Mouse (Mus musculus) liver, embryonic 14.5 days (tissue): ENCODE measurements around the gene Pdyn. TPM values are rescaled to one million over a fixed set of nuclear protein-coding genes. Genes with fewer than 3 reads are reported as not detected.

Source experiments
- ATAC-seq: fragments of 200-750 bp; cut with Nextera tagmentation; 2 replicates; pipeline ENCODE4 v1.8.0; 2017; ENCODE audit warnings: moderate number of reproducible peaks, mild to moderate bottlenecking, moderate library complexity; ENCODE audit not compliant: insufficient read depth
- DNase-seq, 3 experiments: peaks; one replicate each; pipeline ENCODE4 v3.0.0-alpha.2; 2012 to 2013; ENCODE audit warnings: low read depth in 3 of 3, low spot score in 3 of 3
- H3K27ac ChIP-seq: fragments of 300-500 bp; sonication (generic); 2 replicates; pipeline ENCODE4 v1.5.1; 2014; ENCODE audit warnings: moderate library complexity, mild to moderate bottlenecking, control low read depth, inconsistent platforms
- H3K27me3 ChIP-seq: fragments of 300-500 bp; sonication (generic); 2 replicates; pipeline ENCODE4 v1.6.1; 2014; ENCODE audit warnings: mild to moderate bottlenecking, low read length, moderate library complexity; ENCODE audit not compliant: control insufficient read depth, insufficient read depth
- H3K36me3 ChIP-seq: fragments of 300-500 bp; sonication (generic); replicated peaks from 2 replicates; pipeline ENCODE4 v1.6.1; 2014; ENCODE audit warnings: low read depth; ENCODE audit not compliant: control insufficient read depth, insufficient read depth
- H3K4me1 ChIP-seq, 2 experiments: fragments of 200-500 bp in 1 of 2; fragments of 300-500 bp in 1 of 2; sonication (generic) in 1 of 2; replicated peaks; 2 replicates each; pipeline ENCODE4 v1.6.1; 2012 to 2014; ENCODE audit warnings: antibody characterized with exemption in 1 of 2, inconsistent platforms in 1 of 2, low read length in 1 of 2; ENCODE audit not compliant: control insufficient read depth in 2 of 2, insufficient read depth in 2 of 2
- H3K4me2 ChIP-seq: fragments of 300-500 bp; sonication (generic); 2 replicates; pipeline ENCODE4 v1.6.1; 2014; ENCODE audit warnings: low read depth, mild to moderate bottlenecking, control low read depth, moderate library complexity
- H3K4me3 ChIP-seq, 2 experiments: fragments of 200-500 bp in 1 of 2; fragments of 300-500 bp in 1 of 2; sonication (generic) in 1 of 2; 2 replicates each; pipeline ENCODE4 v1.5.1; 2012 to 2014; ENCODE audit warnings: low read depth in 2 of 2, low read length in 2 of 2, mild to moderate bottlenecking in 2 of 2, control low read depth in 1 of 2, inconsistent platforms in 1 of 2, moderate library complexity in 1 of 2; ENCODE audit not compliant: insufficient read depth in 1 of 2
- H3K9ac ChIP-seq: fragments of 300-500 bp; sonication (generic); replicated peaks from 2 replicates; pipeline ENCODE4 v1.6.1; 2014; ENCODE audit warnings: mild to moderate bottlenecking, control low read depth, moderate library complexity
- H3K9me3 ChIP-seq: fragments of 300-500 bp; sonication (generic); 2 replicates; pipeline ENCODE4 v1.6.1; 2016; ENCODE audit warnings: low read length, mixed read lengths; ENCODE audit not compliant: control insufficient read depth
- CTCF ChIP-seq: IDR thresholded peaks from 2 replicates; pipeline ENCODE4 v1.5.1; 2016; ENCODE audit warnings: antibody characterized with exemption, low read depth, control low read depth
- EP300 ChIP-seq: IDR thresholded peaks from 2 replicates; pipeline ENCODE4 v1.6.1; 2016; ENCODE audit warnings: antibody characterized with exemption, low read depth
- WGBS: fragments of 180-500 bp; shearing (Covaris S2); extraction: QIAGEN DNeasy Blood & Tissue Kit; methylation state at CpG from one replicate; pipeline ENCODE4 v1.1.7; 2014; ENCODE audit not compliant: insufficient replicate concordance; 5-methylcytosine and 5-hydroxymethylcytosine counted together
- polyA plus RNA-seq, 2 experiments: library from polyadenylated mRNA; depleted of rRNA in 1 of 2; stranded (reverse) in 1 of 2; unstranded in 1 of 2; fragments of >200 nt; fragmentation: Nextera tagmentation in 1 of 2; extraction: Ambion mirVana in 1 of 2; gene quantifications; 2 replicates each; pipeline versions ENCODE4 v1.2.1 to v1.2.3; 2012 to 2014

Gene Pdyn
- polyA plus RNA-seq, 2 experiments, result 0.01 TPM; not detected in 1

GRCm38 (mm10) chr2:129715671-129716070 lies 16.0 kb upstream of the Pdyn start:
- peak in 1 of 3 experiments; percentile 17 for DNase-seq
- 16% methylated on average over 10 of the region's 10 CpGs for WGBS
- no peak overlapping the region for H3K4me3 ChIP-seq

GRCm38 (mm10) chr2:129713026-129713544 lies 13.4 kb upstream of the Pdyn start:
- DNase-seq, result no peak
- no peaks in the 10 kb centered on the region for H3K9me3 ChIP-seq
- ATAC-seq, result no peak

More at GRCm38 (mm10) chr2:129715671-129716070, 16.0 kb upstream of the Pdyn start:
- Histone ChIP-seq H3K9me3 (no peaks in the 10 kb centered on the region), H3K27ac (no peak overlapping the region), H3K27me3 (no peaks in the 10 kb centered on the region), H3K4me1 (no peaks in the 10 kb centered on the region), H3K9ac (no peak overlapping the region), H3K4me2 (no peak overlapping the region), H3K36me3 (no peaks in the 10 kb centered on the region)
- peak; percentile 75 for TF ChIP-seq CTCF
- TF ChIP-seq EP300, result no peak
- no peak for ATAC-seq

GRCm38 (mm10) chr2:129696059-129696458 lies 3.6 kb downstream of the Pdyn start:
- peak in 1 of 3 experiments; percentile 30 for DNase-seq
- TF ChIP-seq CTCF, result peak; percentile 78
- TF ChIP-seq EP300, result no peak

More at GRCm38 (mm10) chr2:129713026-129713544, 13.4 kb upstream of the Pdyn start:
- Histone ChIP-seq H3K9ac (no peak overlapping the region), H3K27ac (no peak overlapping the region), H3K36me3 (no peaks in the 10 kb centered on the region), H3K4me1 (no peaks in the 10 kb centered on the region), H3K27me3 (no peaks in the 10 kb centered on the region), H3K4me2 (no peak overlapping the region), H3K4me3 (no peak overlapping the region)
- TF ChIP-seq EP300 (no peak), CTCF (no peak)
- 43% methylated on average over 5 of the region's 5 CpGs for WGBS

GRCm38 (mm10) chr2:129694303-129694702 lies 5.3 kb downstream of the Pdyn start:
- peak; percentile 68 for ATAC-seq
- TF ChIP-seq CTCF (no peak), EP300 (peak; percentile 45; the same call in 1 of the 2 replicates)
- WGBS, result 2% methylated on average over 6 of the region's 6 CpGs

More at GRCm38 (mm10) chr2:129696059-129696458, 3.6 kb downstream of the Pdyn start:
- Histone ChIP-seq H3K27ac (no peak overlapping the region), H3K27me3 (peaks cover 7% of the 10 kb centered on the region), H3K4me2 (no peak overlapping the region), H3K4me3 (no peak overlapping the region), H3K9ac (no peak overlapping the region), H3K4me1 (0 out of 4 replicates have a peak, but pooled peaks cover 0 to 4% of the 10 kb centered on the region in 2 experiments), H3K9me3 (no peaks in the 10 kb centered on the region), H3K36me3 (no peaks in the 10 kb centered on the region)
- 5% methylated on average over 4 of the region's 4 CpGs for WGBS
- ATAC-seq, result no peak

GRCm38 (mm10) chr2:129692694-129693093 lies 7.0 kb downstream of the Pdyn start:
- Histone ChIP-seq H3K27me3 (no peaks in the 10 kb centered on the region), H3K4me3 (no peak overlapping the region), H3K9ac (no peak overlapping the region), H3K4me2 (no peak overlapping the region), H3K27ac (no peak overlapping the region), H3K9me3 (no peaks in the 10 kb centered on the region), H3K4me1 (0 out of 4 replicates have a peak, but pooled peaks cover 0 to 4% of the 10 kb centered on the region in 2 experiments), H3K36me3 (no peaks in the 10 kb centered on the region)
- ATAC-seq (no peak), DNase-seq (no peak)
- WGBS, result 82% methylated on average over 8 of the region's 8 CpGs
- no peak for TF ChIP-seq CTCF

More at GRCm38 (mm10) chr2:129694303-129694702, 5.3 kb downstream of the Pdyn start:
- Histone ChIP-seq H3K27me3 (peaks cover 7% of the 10 kb centered on the region), H3K27ac (no peak overlapping the region), H3K4me3 (no peak overlapping the region), H3K9me3 (no peaks in the 10 kb centered on the region), H3K9ac (no peak overlapping the region), H3K36me3 (no peaks in the 10 kb centered on the region), H3K4me2 (no peak overlapping the region), H3K4me1 (0 out of 4 replicates have a peak, but pooled peaks cover 0 to 4% of the 10 kb centered on the region in 2 experiments)
- peak in 1 of 3 experiments; percentile 6 for DNase-seq
